Mouse (Mus musculus): ENCODE measurements around the gene Capn12.

The Capn12 gene

GRCm38 (mm10) chr7:28881199-28881598 is at the start of gene Capn12:
TSS of gene Capn12 (plus strand) at chr7:28881422.
- no peak for DNase-seq (ENCODE audit: low read depth)

GRCm38 (mm10) chr7:28832137-28832536 is 49.1 kb upstream of the Capn12 start:
- no peak for DNase-seq (ENCODE audit: low read depth)

GRCm38 (mm10) chr7:28833723-28834347 is 47.4 kb upstream of the Capn12 start, which contains the start of gene Lgals4:
TSS of gene Lgals4 (plus strand) at chr7:28833854.
- no peak for DNase-seq (ENCODE audit: low read depth)

GRCm38 (mm10) chr7:28836936-28837335 is 44.3 kb upstream of the Capn12 start:
- no peak for DNase-seq (ENCODE audit: low read depth)

GRCm38 (mm10) chr7:28838331-28838730 is 42.9 kb upstream of the Capn12 start:
- no peak for DNase-seq (ENCODE audit: low read depth)

GRCm38 (mm10) chr7:28847273-28847672 is 33.9 kb upstream of the Capn12 start:
- DNase-seq (ENCODE audit: low read depth), result no peak

- no peak for DNase-seq (ENCODE audit: low read depth)
These were observed 31.5 kb upstream of the Capn12 start for GRCm38 (mm10) chr7:28849700-28850236.

GRCm38 (mm10) chr7:28850642-28851041 is 30.6 kb upstream of the Capn12 start:
- DNase-seq (ENCODE audit: low read depth), result no peak

GRCm38 (mm10) chr7:28859953-28860352 is 21.3 kb upstream of the Capn12 start:
- no peak for DNase-seq (ENCODE audit: low read depth)

GRCm38 (mm10) chr7:28860898-28861297 is 20.3 kb upstream of the Capn12 start:
- no peak for DNase-seq (ENCODE audit: low read depth)

- no peak for DNase-seq (ENCODE audit: low read depth)
These were observed 18.3 kb upstream of the Capn12 start for GRCm38 (mm10) chr7:28862817-28863499.

- no peak for DNase-seq (ENCODE audit: low read depth)
These were observed 17.7 kb upstream of the Capn12 start, which contains the start of gene Lgals7 for GRCm38 (mm10) chr7:28863540-28863939. TSS of gene Lgals7 (plus strand) at chr7:28863853.

- DNase-seq (ENCODE audit: low read depth), result no peak
These were observed 16.9 kb upstream of the Capn12 start for GRCm38 (mm10) chr7:28864288-28864750.

GRCm38 (mm10) chr7:28865481-28866300 is 15.5 kb upstream of the Capn12 start:
- peak; percentile 90 for DNase-seq (ENCODE audit: low read depth)

GRCm38 (mm10) chr7:28866769-28867507 is 14.3 kb upstream of the Capn12 start:
- no peak for DNase-seq (ENCODE audit: low read depth)

- peak; percentile 74 for DNase-seq (ENCODE audit: low read depth)
These were observed 13.5 kb upstream of the Capn12 start for GRCm38 (mm10) chr7:28867508-28868340.

GRCm38 (mm10) chr7:28870901-28871664 is 10.1 kb upstream of the Capn12 start:
- no peak for DNase-seq (ENCODE audit: low read depth)

GRCm38 (mm10) chr7:28874565-28874964 is 6.7 kb upstream of the Capn12 start:
- DNase-seq (ENCODE audit: low read depth), result no peak

GRCm38 (mm10) chr7:28876099-28876498 is 5.1 kb upstream of the Capn12 start:
- no peak for DNase-seq (ENCODE audit: low read depth)

- DNase-seq (ENCODE audit: low read depth), result no peak
These were observed 4.1 kb upstream of the Capn12 start for GRCm38 (mm10) chr7:28877155-28877554.

All from c-Kit-positive CD71-negative TER-119-negative erythroid progenitor cells, embryonic 14.5 days (primary cell).